Mouse (Mus musculus): Measurements from ENCODE around the gene Prmt8.

DNA sequence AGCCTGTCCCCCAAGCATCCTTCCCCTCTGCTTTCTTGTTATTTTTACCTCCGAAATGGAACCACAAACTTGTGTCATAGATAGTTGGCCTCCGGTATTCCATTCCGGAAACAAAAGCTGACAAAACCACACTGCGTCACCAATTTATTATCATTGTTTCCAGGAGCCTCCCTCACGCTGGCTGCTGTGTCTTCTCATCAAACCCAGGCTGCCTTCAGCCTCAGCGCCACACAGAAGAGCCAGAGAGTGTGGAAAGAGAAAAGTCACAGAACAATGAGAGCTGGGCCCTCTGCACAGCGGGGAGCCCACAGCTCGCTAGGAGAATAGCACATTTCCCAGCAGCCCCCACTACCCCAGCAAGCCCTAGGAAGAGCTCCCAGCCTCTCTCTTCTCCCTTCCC lies 46.1 kb downstream of the Prmt8 start:
- no peak for TF ChIP-seq CTCF (IDR thresholded peaks at IDR 0.05; ENCODE audit: control insufficient read depth, insufficient read depth, insufficient read length)
- no peak for TF ChIP-seq USF1 (IDR thresholded peaks at IDR 0.05; ENCODE audit: low read depth)
- no peak for TF ChIP-seq MAX (IDR thresholded peaks at IDR 0.05)
- no peak for TF ChIP-seq FOSL1 (IDR thresholded peaks at IDR 0.05; ENCODE audit: insufficient read depth, low read length, poor library complexity, severe bottlenecking)
- TF ChIP-seq CEBPB (IDR thresholded peaks at IDR 0.05; ENCODE audit: low read depth), result no peak
